Mouse (Mus musculus): ENCODE measurements at regions not wholly inside any gene's neighbourhood (a gene's known extent, or its start where the extent isn't known, plus 50 kb on each side); places are given as distances from the start of the nearest gene placed in this dataset.

- 71% methylated on average over 2 of the region's 2 CpGs for WGBS (ENCODE audit: insufficient replicate concordance)
These were observed 1453.2 kb upstream of the Zeb2 start for GRCm38 (mm10) chr2:46570416-46570815.

GRCm38 (mm10) chr2:46533395-46533794 is 1416.2 kb upstream of the Zeb2 start:
- WGBS (ENCODE audit: insufficient replicate concordance) = 34% methylated on average over 1 of the region's 1 CpGs
- H3K4me2 ChIP-seq = no peak overlapping the region
- no peak overlapping the region for H3K9ac ChIP-seq
- ATAC-seq (ENCODE audit: insufficient read depth) = no peak
- no peaks in the 10 kb centered on the region for H3K9me3 ChIP-seq (replicated peaks)
- H3K27me3 ChIP-seq = no peaks in the 10 kb centered on the region
- H3K36me3 ChIP-seq (replicated peaks) = no peaks in the 10 kb centered on the region
- H3K4me1 ChIP-seq (replicated peaks) = no peaks in the 10 kb centered on the region
- H3K4me3 ChIP-seq (replicated peaks) = no peak overlapping the region
- no peak overlapping the region for H3K27ac ChIP-seq (replicated peaks)

More at GRCm38 (mm10) chr2:46570416-46570815, 1453.2 kb upstream of the Zeb2 start:
- Histone ChIP-seq H3K27ac (replicated peaks) (no peak overlapping the region), H3K4me1 (replicated peaks) (no peaks in the 10 kb centered on the region), H3K36me3 (replicated peaks) (no peaks in the 10 kb centered on the region), H3K9ac (no peak overlapping the region), H3K9me3 (replicated peaks) (no peaks in the 10 kb centered on the region), H3K4me3 (replicated peaks) (no peak overlapping the region), H3K27me3 (no peaks in the 10 kb centered on the region), H3K4me2 (no peak overlapping the region)
- ATAC-seq (ENCODE audit: insufficient read depth) = no peak

GRCm38 (mm10) chr2:46530686-46531085 is 1413.5 kb upstream of the Zeb2 start:
- no peak overlapping the region for H3K9ac ChIP-seq
- H3K4me3 ChIP-seq (replicated peaks) = no peak overlapping the region
- no peaks in the 10 kb centered on the region for H3K27me3 ChIP-seq
- H3K4me2 ChIP-seq = no peak overlapping the region
- WGBS (ENCODE audit: insufficient replicate concordance) = 53% methylated on average over 1 of the region's 1 CpGs
- no peak overlapping the region for H3K27ac ChIP-seq (replicated peaks)
- no peaks in the 10 kb centered on the region for H3K4me1 ChIP-seq (replicated peaks)
- H3K36me3 ChIP-seq (replicated peaks) = no peaks in the 10 kb centered on the region
- no peak for ATAC-seq (ENCODE audit: insufficient read depth)
- no peaks in the 10 kb centered on the region for H3K9me3 ChIP-seq (replicated peaks)

GRCm38 (mm10) chr2:46525223-46525622 is 1408.0 kb upstream of the Zeb2 start:
- Histone ChIP-seq H3K9ac (no peak overlapping the region), H3K9me3 (replicated peaks) (no peaks in the 10 kb centered on the region), H3K4me1 (replicated peaks) (no peaks in the 10 kb centered on the region), H3K36me3 (replicated peaks) (no peaks in the 10 kb centered on the region), H3K4me2 (no peak overlapping the region), H3K27me3 (no peaks in the 10 kb centered on the region), H3K4me3 (replicated peaks) (no peak overlapping the region), H3K27ac (replicated peaks) (no peak overlapping the region)
- 20% methylated on average over 4 of the region's 4 CpGs for WGBS (ENCODE audit: insufficient replicate concordance)
- ATAC-seq (ENCODE audit: insufficient read depth) = no peak

- 32% methylated on average over 6 of the region's 6 CpGs for WGBS (ENCODE audit: insufficient replicate concordance)
- H3K9ac ChIP-seq = no peak overlapping the region
- H3K27me3 ChIP-seq = no peaks in the 10 kb centered on the region
- no peaks in the 10 kb centered on the region for H3K9me3 ChIP-seq (replicated peaks)
- H3K4me2 ChIP-seq = no peak overlapping the region
- H3K36me3 ChIP-seq (replicated peaks) = no peaks in the 10 kb centered on the region
- no peak overlapping the region for H3K4me3 ChIP-seq (replicated peaks)
- no peak overlapping the region for H3K27ac ChIP-seq (replicated peaks)
- H3K4me1 ChIP-seq (replicated peaks) = no peaks in the 10 kb centered on the region
- no peak for ATAC-seq (ENCODE audit: insufficient read depth)
These were observed 1407.4 kb upstream of the Zeb2 start for GRCm38 (mm10) chr2:46524625-46525024.

- no peak overlapping the region for H3K4me2 ChIP-seq
- H3K9ac ChIP-seq = no peak overlapping the region
- no peaks in the 10 kb centered on the region for H3K36me3 ChIP-seq (replicated peaks)
- H3K4me1 ChIP-seq (replicated peaks) = no peaks in the 10 kb centered on the region
- 54% methylated on average over 5 of the region's 5 CpGs for WGBS (ENCODE audit: insufficient replicate concordance)
- no peaks in the 10 kb centered on the region for H3K27me3 ChIP-seq
- no peak overlapping the region for H3K4me3 ChIP-seq (replicated peaks)
- H3K27ac ChIP-seq (replicated peaks) = no peak overlapping the region
- no peaks in the 10 kb centered on the region for H3K9me3 ChIP-seq (replicated peaks)
- ATAC-seq (ENCODE audit: insufficient read depth) = no peak
These were observed 1404.2 kb upstream of the Zeb2 start for GRCm38 (mm10) chr2:46521147-46521965.

GRCm38 (mm10) chr2:46512237-46513028 is 1395.2 kb upstream of the Zeb2 start:
- no peaks in the 10 kb centered on the region for H3K9me3 ChIP-seq (replicated peaks)
- 46% methylated on average over 2 of the region's 2 CpGs for WGBS (ENCODE audit: insufficient replicate concordance)
- no peak overlapping the region for H3K27ac ChIP-seq (replicated peaks)
- no peaks in the 10 kb centered on the region for H3K27me3 ChIP-seq
- H3K36me3 ChIP-seq (replicated peaks) = no peaks in the 10 kb centered on the region
- H3K4me2 ChIP-seq = no peak overlapping the region
- ATAC-seq (ENCODE audit: insufficient read depth) = no peak
- no peak overlapping the region for H3K9ac ChIP-seq
- no peak overlapping the region for H3K4me3 ChIP-seq (replicated peaks)
- no peaks in the 10 kb centered on the region for H3K4me1 ChIP-seq (replicated peaks)

GRCm38 (mm10) chr2:46506951-46507350 is 1389.8 kb upstream of the Zeb2 start:
- WGBS (ENCODE audit: insufficient replicate concordance) = 23% methylated on average over 1 of the region's 1 CpGs
- Histone ChIP-seq H3K36me3 (replicated peaks) (no peaks in the 10 kb centered on the region), H3K4me3 (replicated peaks) (no peak overlapping the region), H3K4me1 (replicated peaks) (no peaks in the 10 kb centered on the region), H3K27me3 (no peaks in the 10 kb centered on the region), H3K9me3 (replicated peaks) (no peaks in the 10 kb centered on the region), H3K27ac (replicated peaks) (no peak overlapping the region), H3K9ac (no peak overlapping the region), H3K4me2 (no peak overlapping the region)
- no peak for ATAC-seq (ENCODE audit: insufficient read depth)

- no peak overlapping the region for H3K4me2 ChIP-seq
- H3K4me1 ChIP-seq (replicated peaks) = no peaks in the 10 kb centered on the region
- 56% methylated on average over 2 of the region's 2 CpGs for WGBS (ENCODE audit: insufficient replicate concordance)
- ATAC-seq (ENCODE audit: insufficient read depth) = no peak
- no peaks in the 10 kb centered on the region for H3K36me3 ChIP-seq (replicated peaks)
- no peaks in the 10 kb centered on the region for H3K9me3 ChIP-seq (replicated peaks)
- H3K4me3 ChIP-seq (replicated peaks) = no peak overlapping the region
- no peak overlapping the region for H3K27ac ChIP-seq (replicated peaks)
- no peak overlapping the region for H3K9ac ChIP-seq
- H3K27me3 ChIP-seq = no peaks in the 10 kb centered on the region
These were observed 1385.9 kb upstream of the Zeb2 start for GRCm38 (mm10) chr2:46503074-46503473.

- H3K4me2 ChIP-seq = no peak overlapping the region
- no peaks in the 10 kb centered on the region for H3K36me3 ChIP-seq (replicated peaks)
- H3K4me1 ChIP-seq (replicated peaks) = no peaks in the 10 kb centered on the region
- no peaks in the 10 kb centered on the region for H3K27me3 ChIP-seq
- no peak for ATAC-seq (ENCODE audit: insufficient read depth)
- 51% methylated on average over 2 of the region's 2 CpGs for WGBS (ENCODE audit: insufficient replicate concordance)
- H3K9ac ChIP-seq = no peak overlapping the region
- H3K27ac ChIP-seq (replicated peaks) = no peak overlapping the region
- no peaks in the 10 kb centered on the region for H3K9me3 ChIP-seq (replicated peaks)
- no peak overlapping the region for H3K4me3 ChIP-seq (replicated peaks)
These were observed 1375.1 kb upstream of the Zeb2 start for GRCm38 (mm10) chr2:46492299-46492698.

- H3K36me3 ChIP-seq (replicated peaks) = no peaks in the 10 kb centered on the region
- 70% methylated on average over 2 of the region's 2 CpGs for WGBS (ENCODE audit: insufficient replicate concordance)
- no peak for ATAC-seq (ENCODE audit: insufficient read depth)
- no peaks in the 10 kb centered on the region for H3K9me3 ChIP-seq (replicated peaks)
- no peak overlapping the region for H3K27ac ChIP-seq (replicated peaks)
- no peaks in the 10 kb centered on the region for H3K4me1 ChIP-seq (replicated peaks)
- H3K9ac ChIP-seq = no peak overlapping the region
- no peaks in the 10 kb centered on the region for H3K27me3 ChIP-seq
- H3K4me2 ChIP-seq = no peak overlapping the region
- H3K4me3 ChIP-seq (replicated peaks) = no peak overlapping the region
These were observed 1373.9 kb upstream of the Zeb2 start for GRCm38 (mm10) chr2:46491081-46491480.

Measured in liver, embryonic 15.5 days (tissue).